Mouse (Mus musculus) C2C12 (cell line): ENCODE measurements around the gene Strn. TPM values are rescaled to one million over a fixed set of nuclear protein-coding genes. Genes with fewer than 3 reads are reported as not detected.
"Not testable (repeated sequence)": the region's sequence is repeated elsewhere in the genome, so short reads cannot be mapped to it uniquely, and the experiment has no call there.

Source experiments
- H3K27me3 ChIP-seq: one replicate; pipeline ENCODE4 v1.6.1; 2011; ENCODE audit not compliant: control insufficient read depth, insufficient read depth, insufficient read length
- H3K36me3 ChIP-seq: one replicate; pipeline ENCODE4 v1.6.1; 2011; ENCODE audit not compliant: control insufficient read depth, insufficient read depth
- H3K4me3 ChIP-seq: one replicate; pipeline ENCODE4 v1.5.1; 2011; ENCODE audit warnings: mild to moderate bottlenecking, control low read depth; ENCODE audit not compliant: poor library complexity, insufficient read depth, severe bottlenecking
- H3K79me2 ChIP-seq: one replicate; pipeline ENCODE4 v1.6.1; 2011; ENCODE audit not compliant: control insufficient read depth, insufficient read depth
- H3K79me3 ChIP-seq: one replicate; pipeline ENCODE4 v1.6.1; 2011; ENCODE audit warnings: low read depth, control low read depth
- H3ac ChIP-seq: one replicate; pipeline ENCODE3; 2011; ENCODE audit warnings: low read depth; ENCODE audit not compliant: control insufficient read depth, insufficient read length
- CEBPB ChIP-seq: IDR thresholded peaks from one replicate; pipeline ENCODE4 v1.6.1; 2011; ENCODE audit warnings: low read depth, mild to moderate bottlenecking, control low read depth, moderate library complexity
- CTCF ChIP-seq: IDR thresholded peaks from one replicate; pipeline ENCODE4 v1.5.1; 2011; ENCODE audit not compliant: control insufficient read depth, insufficient read depth, insufficient read length
- FOSL1 ChIP-seq: IDR thresholded peaks from one replicate; pipeline ENCODE4 v1.8.0; 2011; ENCODE audit warnings: mild to moderate bottlenecking, low read length; ENCODE audit not compliant: poor library complexity, insufficient read depth, severe bottlenecking
- MAX ChIP-seq: IDR thresholded peaks from one replicate; pipeline ENCODE4 v1.6.1; 2011; ENCODE audit warnings: mild to moderate bottlenecking, control low read depth
- MYOD1 ChIP-seq: IDR thresholded peaks from one replicate; pipeline ENCODE4 v1.6.1; 2011; ENCODE audit warnings: low read depth; ENCODE audit not compliant: control insufficient read depth, insufficient read length
- MYOG ChIP-seq: IDR thresholded peaks from one replicate; pipeline ENCODE4 v1.6.1; 2011; ENCODE audit not compliant: control insufficient read depth, insufficient read length; ENCODE audit errors: extremely low read depth
- USF1 ChIP-seq: IDR thresholded peaks from one replicate; pipeline ENCODE4 v1.6.1; 2011; ENCODE audit warnings: low read depth, mild to moderate bottlenecking, control low read depth, moderate library complexity
- polyA plus RNA-seq: library from polyadenylated mRNA; unstranded; fragments of >200 nt; fragmentation: generic; extraction: Trizol; gene quantifications from one replicate; pipeline ENCODE4 v1.2.1, GENCODE M21; 2012; ENCODE audit warnings: missing spikeins

Strn gene
- polyA plus RNA-seq, 1 experiment = 4.6 TPM

GRCm38 (mm10) chr17:78702988-78703387 lies 34.0 kb downstream of the Strn start:
- TF ChIP-seq MYOD1 (no peak), MAX (no peak)
- no peaks in the 10 kb centered on the region for H3K27me3 ChIP-seq
- no peak overlapping the region for H3K4me3 ChIP-seq
- no peak overlapping the region for H3ac ChIP-seq
- peaks cover 11% of the 10 kb centered on the region for H3K79me2 ChIP-seq
- peaks cover 4% of the 10 kb centered on the region for H3K79me3 ChIP-seq
- peaks cover 8% of the 10 kb centered on the region for H3K36me3 ChIP-seq

- peaks cover 13% of the 10 kb centered on the region for H3K79me2 ChIP-seq
- peaks cover 8% of the 10 kb centered on the region for H3K36me3 ChIP-seq
- H3ac ChIP-seq = no peak overlapping the region
- H3K27me3 ChIP-seq = no peaks in the 10 kb centered on the region
- no peak overlapping the region for H3K4me3 ChIP-seq
- TF ChIP-seq MYOD1 (no peak), CTCF (no peak), MYOG (no peak), CEBPB (no peak), FOSL1 (no peak), USF1 (no peak), MAX (no peak)
- H3K79me3 ChIP-seq = peaks cover 4% of the 10 kb centered on the region
These were observed 38.0 kb downstream of the Strn start for GRCm38 (mm10) chr17:78698965-78699364.

- peaks cover 7% of the 10 kb centered on the region for H3K79me2 ChIP-seq
- H3K4me3 ChIP-seq = no peak overlapping the region
- peaks cover 4% of the 10 kb centered on the region for H3K79me3 ChIP-seq
- H3K27me3 ChIP-seq = no peaks in the 10 kb centered on the region
- no peak overlapping the region for H3ac ChIP-seq
- TF ChIP-seq FOSL1 (no peak), MAX (no peak), MYOD1 (no peak), CEBPB (no peak), CTCF (no peak), USF1 (no peak)
- peaks cover 8% of the 10 kb centered on the region for H3K36me3 ChIP-seq
These were observed 39.5 kb downstream of the Strn start for GRCm38 (mm10) chr17:78697462-78697861.

GRCm38 (mm10) chr17:78696922-78697321 lies 40.1 kb downstream of the Strn start:
- no peak overlapping the region for H3ac ChIP-seq
- TF ChIP-seq MYOD1 = no peak
- TF ChIP-seq CTCF = no peak
- no peak for TF ChIP-seq MYOG
- TF ChIP-seq FOSL1 = no peak
- TF ChIP-seq CEBPB = no peak
- no peak for TF ChIP-seq MAX
- no peak for TF ChIP-seq USF1
- peaks cover 4% of the 10 kb centered on the region for H3K79me3 ChIP-seq
- peaks cover 7% of the 10 kb centered on the region for H3K79me2 ChIP-seq
- no peak overlapping the region for H3K4me3 ChIP-seq
- peaks cover 9% of the 10 kb centered on the region for H3K36me3 ChIP-seq
- no peaks in the 10 kb centered on the region for H3K27me3 ChIP-seq

- not testable (repeated sequence) for H3K79me2 ChIP-seq, H3K79me3 ChIP-seq, H3ac ChIP-seq, H3K4me3 ChIP-seq, H3K27me3 ChIP-seq
- H3K36me3 ChIP-seq = peaks cover 23% of the 10 kb centered on the region
These were observed 47.8 kb downstream of the Strn start for GRCm38 (mm10) chr17:78689231-78689630.

GRCm38 (mm10) chr17:78687971-78688370 lies 49.0 kb downstream of the Strn start:
- Histone ChIP-seq H3K79me3 (no peaks in the 10 kb centered on the region), H3ac (no peak overlapping the region), H3K4me3 (no peak overlapping the region), H3K36me3 (peaks cover 23% of the 10 kb centered on the region), H3K79me2 (no peaks in the 10 kb centered on the region), H3K27me3 (no peaks in the 10 kb centered on the region)
- TF ChIP-seq MYOG (no peak), CTCF (no peak), MYOD1 (no peak), CEBPB (no peak), FOSL1 (no peak), USF1 (no peak), MAX (no peak)
